Mouse (Mus musculus): ENCODE data around the gene Cog4. TPM values are rescaled to one million over a fixed set of nuclear protein-coding genes. Genes with fewer than 3 reads are reported as not detected.
"Not testable (repeated sequence)": the region's sequence is repeated elsewhere in the genome, so short reads cannot be mapped to it uniquely, and the experiment has no call there.

Gene Cog4
- polyA plus RNA-seq, 1 experiment from 2014 or later: 75.6 TPM

- not testable (repeated sequence) for DNase-seq (ENCODE audit: low spot score); H3K4me2 ChIP-seq (ENCODE audit: low read depth, low read length); H3K9me3 ChIP-seq (replicated peaks; ENCODE audit: control insufficient read depth, low read length); H3K4me3 ChIP-seq (ENCODE audit: low read depth, low read length); H3K27me3 ChIP-seq (ENCODE audit: control insufficient read depth, insufficient read depth, low read length); ATAC-seq (replicated peaks; ENCODE audit: insufficient number of reproducible peaks, low FRiP score, low TSS enrichment, low read depth); H3K4me1 ChIP-seq (ENCODE audit: control insufficient read depth, insufficient read depth, low read length); H3K27ac ChIP-seq (replicated peaks; ENCODE audit: low read depth, low read length); H3K9ac ChIP-seq (replicated peaks; ENCODE audit: low read length); H3K36me3 ChIP-seq (replicated peaks; ENCODE audit: control insufficient read depth, insufficient read depth, low read depth, low read length)
These were observed 63.5 kb downstream of the Cog4 start for GRCm38 (mm10) chr8:110909850-110910249.

- ATAC-seq (replicated peaks; ENCODE audit: insufficient number of reproducible peaks, low FRiP score, low TSS enrichment, low read depth): no peak
- WGBS: 87% methylated on average over 15 of the region's 15 CpGs
- Histone ChIP-seq H3K27ac (replicated peaks; ENCODE audit: low read depth, low read length) (no peak overlapping the region), H3K4me2 (ENCODE audit: low read depth, low read length) (no peak overlapping the region), H3K4me1 (ENCODE audit: control insufficient read depth, insufficient read depth, low read length) (no peaks in the 10 kb centered on the region), H3K9me3 (replicated peaks; ENCODE audit: control insufficient read depth, low read length) (no peaks in the 10 kb centered on the region), H3K9ac (replicated peaks; ENCODE audit: low read length) (no peak overlapping the region), H3K4me3 (ENCODE audit: low read depth, low read length) (no peak overlapping the region), H3K27me3 (ENCODE audit: control insufficient read depth, insufficient read depth, low read length) (no peaks in the 10 kb centered on the region), H3K36me3 (replicated peaks; ENCODE audit: control insufficient read depth, insufficient read depth, low read depth, low read length) (no peaks in the 10 kb centered on the region)
- DNase-seq (ENCODE audit: low spot score): no peak
These were observed 65.5 kb downstream of the Cog4 start for GRCm38 (mm10) chr8:110911576-110912570.

GRCm38 (mm10) chr8:110917415-110917814 lies 71.0 kb downstream of the Cog4 start:
- no peak overlapping the region for H3K4me3 ChIP-seq (ENCODE audit: low read depth, low read length)
- H3K4me1 ChIP-seq (ENCODE audit: control insufficient read depth, insufficient read depth, low read length): no peaks in the 10 kb centered on the region
- H3K9me3 ChIP-seq (replicated peaks; ENCODE audit: control insufficient read depth, low read length): no peaks in the 10 kb centered on the region
- no peak overlapping the region for H3K27ac ChIP-seq (replicated peaks; ENCODE audit: low read depth, low read length)
- ATAC-seq (replicated peaks; ENCODE audit: insufficient number of reproducible peaks, low FRiP score, low TSS enrichment, low read depth): no peak
- WGBS: 84% methylated on average over 2 of the region's 2 CpGs
- H3K36me3 ChIP-seq (replicated peaks; ENCODE audit: control insufficient read depth, insufficient read depth, low read depth, low read length): no peaks in the 10 kb centered on the region
- DNase-seq (ENCODE audit: low spot score): no peak
- H3K27me3 ChIP-seq (ENCODE audit: control insufficient read depth, insufficient read depth, low read length): no peaks in the 10 kb centered on the region
- H3K4me2 ChIP-seq (ENCODE audit: low read depth, low read length): no peak overlapping the region
- no peak overlapping the region for H3K9ac ChIP-seq (replicated peaks; ENCODE audit: low read length)

GRCm38 (mm10) chr8:110918027-110918426 lies 71.6 kb downstream of the Cog4 start:
- H3K27ac ChIP-seq (replicated peaks; ENCODE audit: low read depth, low read length): no peak overlapping the region
- 85% methylated on average over 11 of the region's 11 CpGs for WGBS
- H3K4me2 ChIP-seq (ENCODE audit: low read depth, low read length): no peak overlapping the region
- H3K36me3 ChIP-seq (replicated peaks; ENCODE audit: control insufficient read depth, insufficient read depth, low read depth, low read length): no peaks in the 10 kb centered on the region
- H3K27me3 ChIP-seq (ENCODE audit: control insufficient read depth, insufficient read depth, low read length): no peaks in the 10 kb centered on the region
- ATAC-seq (replicated peaks; ENCODE audit: insufficient number of reproducible peaks, low FRiP score, low TSS enrichment, low read depth) (no peak), DNase-seq (ENCODE audit: low spot score) (no peak)
- no peaks in the 10 kb centered on the region for H3K4me1 ChIP-seq (ENCODE audit: control insufficient read depth, insufficient read depth, low read length)
- no peaks in the 10 kb centered on the region for H3K9me3 ChIP-seq (replicated peaks; ENCODE audit: control insufficient read depth, low read length)
- H3K4me3 ChIP-seq (ENCODE audit: low read depth, low read length): no peak overlapping the region
- H3K9ac ChIP-seq (replicated peaks; ENCODE audit: low read length): no peak overlapping the region

- Histone ChIP-seq H3K4me3 (ENCODE audit: low read depth, low read length) (no peak overlapping the region), H3K27me3 (ENCODE audit: control insufficient read depth, insufficient read depth, low read length) (no peaks in the 10 kb centered on the region), H3K9me3 (replicated peaks; ENCODE audit: control insufficient read depth, low read length) (no peaks in the 10 kb centered on the region), H3K36me3 (replicated peaks; ENCODE audit: control insufficient read depth, insufficient read depth, low read depth, low read length) (no peaks in the 10 kb centered on the region), H3K9ac (replicated peaks; ENCODE audit: low read length) (no peak overlapping the region), H3K4me2 (ENCODE audit: low read depth, low read length) (no peak overlapping the region), H3K4me1 (ENCODE audit: control insufficient read depth, insufficient read depth, low read length) (no peaks in the 10 kb centered on the region), H3K27ac (replicated peaks; ENCODE audit: low read depth, low read length) (no peak overlapping the region)
- ATAC-seq (replicated peaks; ENCODE audit: insufficient number of reproducible peaks, low FRiP score, low TSS enrichment, low read depth): no peak
- no peak for DNase-seq (ENCODE audit: low spot score)
- 73% methylated on average over 8 of the region's 8 CpGs for WGBS
These were observed 72.1 kb downstream of the Cog4 start for GRCm38 (mm10) chr8:110918460-110918859.

GRCm38 (mm10) chr8:110919341-110920031 lies 73.1 kb downstream of the Cog4 start, which contains the start of gene St3gal2:
TSS of gene St3gal2 (plus strand) at chr8:110919922.
- no peaks in the 10 kb centered on the region for H3K27me3 ChIP-seq (ENCODE audit: control insufficient read depth, insufficient read depth, low read length)

GRCm38 (mm10) chr8:110920032-110920772 lies 73.8 kb downstream of the Cog4 start:
- WGBS: 1% methylated on average over 27 of the region's 37 CpGs
- Histone ChIP-seq H3K9ac (replicated peaks; ENCODE audit: low read length) (peak overlapping the region; percentile 95), H3K4me3 (ENCODE audit: low read depth, low read length) (peak overlapping the region; percentile 80), H3K27ac (replicated peaks; ENCODE audit: low read depth, low read length) (peak overlapping the region; percentile 73; the same call in 1 of the 2 replicates), H3K36me3 (replicated peaks; ENCODE audit: control insufficient read depth, insufficient read depth, low read depth, low read length) (no peaks in the 10 kb centered on the region), H3K9me3 (replicated peaks; ENCODE audit: control insufficient read depth, low read length) (no peaks in the 10 kb centered on the region), H3K4me2 (ENCODE audit: low read depth, low read length) (peak overlapping the region; percentile 89), H3K4me1 (ENCODE audit: control insufficient read depth, insufficient read depth, low read length) (no peaks in the 10 kb centered on the region), H3K27me3 (ENCODE audit: control insufficient read depth, insufficient read depth, low read length) (no peaks in the 10 kb centered on the region)
- DNase-seq (ENCODE audit: low spot score) (no peak), ATAC-seq (replicated peaks; ENCODE audit: insufficient number of reproducible peaks, low FRiP score, low TSS enrichment, low read depth) (peak; percentile 50)

More at GRCm38 (mm10) chr8:110919341-110920031, 73.1 kb downstream of the Cog4 start, which contains the start of gene St3gal2:
- Histone ChIP-seq H3K4me2 (ENCODE audit: low read depth, low read length) (peak within 1 kb of the TSS; percentile 89), H3K27ac (replicated peaks; ENCODE audit: low read depth, low read length) (peak within 1 kb of the TSS; percentile 73), H3K4me1 (ENCODE audit: control insufficient read depth, insufficient read depth, low read length) (no peaks in the 10 kb centered on the region), H3K36me3 (replicated peaks; ENCODE audit: control insufficient read depth, insufficient read depth, low read depth, low read length) (no peaks in the 10 kb centered on the region), H3K4me3 (ENCODE audit: low read depth, low read length) (peak within 1 kb of the TSS; percentile 80), H3K9me3 (replicated peaks; ENCODE audit: control insufficient read depth, low read length) (no peaks in the 10 kb centered on the region), H3K9ac (replicated peaks; ENCODE audit: low read length) (peak within 1 kb of the TSS; percentile 95)
- under 1% methylated on average over 35 of the region's 36 CpGs for WGBS
- DNase-seq (ENCODE audit: low spot score) (peak; percentile 98), ATAC-seq (replicated peaks; ENCODE audit: insufficient number of reproducible peaks, low FRiP score, low TSS enrichment, low read depth) (peak; percentile 98)

Measured in embryonic facial prominence, embryonic 11.5 days (tissue).